Mouse (Mus musculus) intestine, embryonic 15.5 days (tissue): ENCODE data around the gene Sec24a. TPM values are rescaled to one million over a fixed set of nuclear protein-coding genes. Genes with fewer than 3 reads are reported as not detected.
"Not testable (repeated sequence)": the region's sequence is repeated elsewhere in the genome, so short reads cannot be mapped to it uniquely, and the experiment has no call there.

Experiments
- ATAC-seq: fragments of 200-750 bp; cut with Nextera tagmentation; 2 replicates; pipeline ENCODE4 v1.8.0; 2017; ENCODE audit warnings: moderate TSS enrichment, moderate library complexity
- H3K27ac ChIP-seq: fragments of 300-500 bp; sonication (generic); 2 replicates; pipeline ENCODE4 v1.5.1; 2015; ENCODE audit warnings: mild to moderate bottlenecking, inconsistent platforms
- H3K27me3 ChIP-seq: fragments of 300-500 bp; sonication (generic); replicated peaks from 2 replicates; pipeline ENCODE4 v1.6.1; 2015; ENCODE audit warnings: inconsistent platforms
- H3K36me3 ChIP-seq: fragments of 300-500 bp; sonication (generic); 2 replicates; pipeline ENCODE4 v1.6.1; 2015; ENCODE audit warnings: inconsistent platforms
- H3K4me1 ChIP-seq: fragments of 300-500 bp; sonication (generic); replicated peaks from 2 replicates; pipeline ENCODE4 v1.6.1; 2015; ENCODE audit warnings: inconsistent platforms
- H3K4me2 ChIP-seq: fragments of 300-500 bp; sonication (generic); replicated peaks from 2 replicates; pipeline ENCODE4 v1.6.1; 2015; ENCODE audit warnings: mild to moderate bottlenecking, inconsistent platforms
- H3K4me3 ChIP-seq: fragments of 300-500 bp; sonication (generic); replicated peaks from 2 replicates; pipeline ENCODE4 v1.5.1; 2015; ENCODE audit warnings: inconsistent platforms
- H3K9ac ChIP-seq: fragments of 300-500 bp; sonication (generic); 2 replicates; pipeline ENCODE4 v1.6.1; 2015; ENCODE audit warnings: inconsistent platforms
- H3K9me3 ChIP-seq: fragments of 300-500 bp; sonication (generic); 2 replicates; pipeline ENCODE4 v1.6.1; 2016; ENCODE audit warnings: inconsistent platforms
- WGBS: fragments of 180-500 bp; shearing (Covaris S2); methylation state at CpG from one replicate; pipeline ENCODE4 v1.1.7; 2015; 5-methylcytosine and 5-hydroxymethylcytosine counted together
- polyA plus RNA-seq: library from polyadenylated mRNA; unstranded; fragments of >200 nt; fragmentation: Nextera tagmentation; extraction: Ambion mirVana; gene quantifications from 2 replicates; pipeline ENCODE4 v1.2.1, GENCODE M21; 2015

Sec24a gene
- polyA plus RNA-seq, 1 experiment from 2014 or later, result 20.8 TPM

- H3K4me1 ChIP-seq, result no peaks in the 10 kb centered on the region
- H3K27ac ChIP-seq, result no peak overlapping the region
- no peak for ATAC-seq
- 87% methylated on average over 6 of the region's 6 CpGs for WGBS
- no peak overlapping the region for H3K9ac ChIP-seq
- H3K4me2 ChIP-seq, result no peak overlapping the region
- no peaks in the 10 kb centered on the region for H3K27me3 ChIP-seq
- no peak overlapping the region for H3K4me3 ChIP-seq
- no peaks in the 10 kb centered on the region for H3K9me3 ChIP-seq
- peaks cover 30% of the 10 kb centered on the region for H3K36me3 ChIP-seq
Observed at GRCm38 (mm10) chr11:51782721-51783120, 19.3 kb upstream of the Sec24a start.

DNA sequence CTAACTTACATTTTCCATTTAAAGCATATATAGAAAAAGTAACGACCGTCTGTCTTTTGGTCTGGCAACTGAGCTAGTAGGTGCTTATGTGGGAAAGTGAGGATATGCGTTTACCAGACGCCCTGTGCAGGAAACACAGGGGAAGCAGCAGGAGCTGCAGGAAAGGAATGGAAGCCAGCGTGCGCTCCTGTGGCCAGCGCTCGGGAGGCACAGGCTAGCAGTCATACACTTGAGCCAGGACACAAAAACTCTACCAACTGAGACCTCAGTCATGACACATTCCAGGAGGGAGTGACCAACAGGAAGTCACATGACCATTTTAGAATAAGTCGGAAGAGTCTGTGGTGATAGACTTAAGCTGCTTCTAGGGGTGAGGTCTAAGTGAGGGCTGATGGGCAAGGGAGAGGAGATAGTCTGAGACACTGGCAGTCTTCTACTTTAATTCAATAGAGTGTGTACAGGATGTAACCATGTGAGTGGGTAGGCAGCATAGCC is 17.4 kb upstream of the Sec24a start:
- Histone ChIP-seq H3K4me1 (no peaks in the 10 kb centered on the region), H3K4me2 (no peak overlapping the region), H3K9me3 (no peaks in the 10 kb centered on the region), H3K36me3 (peaks cover 24% of the 10 kb centered on the region), H3K9ac (no peak overlapping the region), H3K27ac (no peak overlapping the region), H3K27me3 (no peaks in the 10 kb centered on the region), H3K4me3 (no peak overlapping the region)
- WGBS, result 88% methylated on average over 9 of the region's 9 CpGs
- ATAC-seq, result no peak

DNA sequence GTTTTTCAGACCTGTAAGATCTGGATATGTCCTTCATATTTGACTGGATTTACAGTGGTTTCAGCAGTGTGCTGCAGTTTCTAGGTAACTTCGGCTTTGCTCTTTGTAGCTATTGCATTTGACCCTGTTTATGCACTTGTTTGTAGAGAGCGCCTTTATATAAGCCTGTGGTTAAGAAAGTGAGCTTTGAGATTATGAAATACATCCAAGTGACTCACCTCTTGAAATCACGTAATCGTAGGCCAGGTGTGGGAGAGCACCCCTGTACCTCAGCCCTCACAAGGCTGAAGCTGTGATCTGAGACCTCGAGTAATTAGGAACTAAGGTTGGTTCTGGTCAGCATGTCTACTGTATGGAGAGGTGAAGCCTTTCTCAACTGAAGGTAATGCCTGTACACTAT is 14.0 kb upstream of the Sec24a start:
- Histone ChIP-seq H3K4me3 (no peak overlapping the region), H3K9me3 (no peaks in the 10 kb centered on the region), H3K4me2 (no peak overlapping the region), H3K27ac (no peak overlapping the region), H3K4me1 (no peaks in the 10 kb centered on the region), H3K27me3 (no peaks in the 10 kb centered on the region), H3K9ac (no peak overlapping the region), H3K36me3 (peaks cover 20% of the 10 kb centered on the region)
- no peak for ATAC-seq
- 88% methylated on average over 5 of the region's 5 CpGs for WGBS

- H3K4me1 ChIP-seq, result no peaks in the 10 kb centered on the region
- no peak overlapping the region for H3K4me2 ChIP-seq
- H3K9ac ChIP-seq, result no peak overlapping the region
- ATAC-seq, result no peak
- 83% methylated on average over 3 of the region's 3 CpGs for WGBS
- no peak overlapping the region for H3K27ac ChIP-seq
- H3K4me3 ChIP-seq, result no peak overlapping the region
- peaks cover 9% of the 10 kb centered on the region for H3K36me3 ChIP-seq
- H3K27me3 ChIP-seq, result no peaks in the 10 kb centered on the region
- no peaks in the 10 kb centered on the region for H3K9me3 ChIP-seq
Observed at GRCm38 (mm10) chr11:51775507-51775906, 12.1 kb upstream of the Sec24a start.

GRCm38 (mm10) chr11:51768296-51768695 is 4.9 kb upstream of the Sec24a start:
- Histone ChIP-seq H3K9me3 (no peaks in the 10 kb centered on the region), H3K36me3 (no peaks in the 10 kb centered on the region), H3K27ac (peak overlapping the region; percentile 82), H3K9ac (no peak overlapping the region), H3K4me3 (no peak overlapping the region), H3K27me3 (no peaks in the 10 kb centered on the region), H3K4me2 (peak overlapping the region; percentile 27; the same call in 1 of the 2 replicates), H3K4me1 (peaks cover 10% of the 10 kb centered on the region; the same call in 1 of the 2 replicates)
- WGBS, result 47% methylated on average over 5 of the region's 5 CpGs
- peak; percentile 81 for ATAC-seq

DNA sequence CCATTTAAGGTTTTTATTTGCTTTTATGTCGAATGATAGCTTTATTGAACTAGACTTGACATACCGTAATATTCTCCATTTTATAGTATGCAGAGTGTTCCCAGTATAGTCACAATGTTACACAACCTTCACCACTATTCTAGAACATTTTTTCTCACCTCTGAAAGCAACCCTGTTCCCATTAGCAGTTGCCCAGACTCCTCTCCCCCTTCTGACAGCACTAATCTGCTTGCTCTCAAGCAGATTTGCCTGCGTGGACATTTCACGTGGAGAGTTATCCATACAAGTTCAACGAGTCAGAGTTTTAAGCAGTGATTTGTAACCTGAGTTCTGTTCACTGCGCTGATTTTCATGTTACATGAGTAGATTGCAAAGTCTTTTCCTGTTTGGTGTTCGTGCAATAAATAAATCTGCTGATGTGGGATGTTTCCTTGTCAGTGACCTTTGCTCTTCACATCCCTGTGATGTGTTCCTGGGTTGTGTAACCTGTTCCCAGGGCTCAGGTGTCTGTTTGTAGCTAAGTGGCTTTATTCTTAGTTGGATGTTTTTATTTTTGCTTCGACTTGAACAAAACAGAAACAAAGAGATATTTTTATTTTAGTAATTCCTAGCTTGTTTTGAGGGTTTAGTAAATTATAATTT is 4.3 kb upstream of the Sec24a start:
- Histone ChIP-seq H3K27me3 (no peaks in the 10 kb centered on the region), H3K4me3 (no peak overlapping the region), H3K9me3 (no peaks in the 10 kb centered on the region), H3K9ac (no peak overlapping the region), H3K4me2 (peak overlapping the region; percentile 24; the same call in 1 of the 2 replicates), H3K36me3 (no peaks in the 10 kb centered on the region), H3K4me1 (peaks cover 10% of the 10 kb centered on the region), H3K27ac (peak overlapping the region; percentile 79)
- peak; percentile 85 for ATAC-seq
- 49% methylated on average over 8 of the region's 8 CpGs for WGBS

DNA sequence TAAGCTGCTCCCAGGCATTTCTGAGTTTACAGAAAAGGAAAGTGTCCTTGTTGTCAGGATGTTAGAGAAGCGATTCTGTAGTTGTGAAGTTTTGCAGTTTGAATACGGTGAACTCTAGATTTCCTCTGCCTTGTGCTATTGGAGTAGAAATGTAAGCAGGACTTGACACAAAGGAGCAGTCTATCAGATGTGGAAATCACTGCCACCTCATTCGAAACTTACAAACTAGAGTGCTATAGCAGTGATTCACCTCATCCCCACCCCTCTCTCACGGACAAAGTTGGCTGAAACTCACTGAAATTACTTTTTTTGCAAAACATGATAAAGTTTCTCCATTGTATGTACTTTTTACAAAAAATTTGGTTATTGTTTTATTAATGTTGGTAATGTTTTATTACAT is 1.4 kb upstream of the Sec24a start:
- no peak overlapping the region for H3K27ac ChIP-seq
- 82% methylated on average over 4 of the region's 4 CpGs for WGBS
- peak overlapping the region; percentile 77 for H3K4me2 ChIP-seq
- no peaks in the 10 kb centered on the region for H3K36me3 ChIP-seq
- H3K9me3 ChIP-seq, result no peaks in the 10 kb centered on the region
- ATAC-seq, result no peak
- no peak overlapping the region for H3K9ac ChIP-seq
- peaks cover 10% of the 10 kb centered on the region for H3K4me1 ChIP-seq
- H3K27me3 ChIP-seq, result no peaks in the 10 kb centered on the region
- peak overlapping the region; percentile 93; the same call in 1 of the 2 replicates for H3K4me3 ChIP-seq

DNA sequence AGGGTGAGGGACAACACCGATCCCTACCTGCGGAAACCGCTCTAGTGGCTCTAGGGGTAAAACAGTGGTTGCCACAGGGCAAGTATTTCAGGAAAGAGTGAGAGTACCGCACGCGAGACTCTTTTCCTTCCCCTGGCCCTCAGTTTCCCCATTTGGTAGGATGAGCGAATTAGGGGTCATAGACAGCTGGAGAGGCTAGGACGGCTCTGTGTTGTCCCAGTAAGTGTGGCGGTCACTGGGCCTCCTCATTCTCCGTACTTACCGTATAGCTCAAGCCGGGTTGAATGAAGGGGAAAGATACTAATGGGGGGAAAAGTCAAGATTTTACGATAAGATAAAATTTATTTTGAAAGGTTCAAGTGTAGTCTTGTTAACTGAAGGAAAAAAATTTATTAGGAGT is 521 bp upstream of the Sec24a start:
- no peaks in the 10 kb centered on the region for H3K9me3 ChIP-seq
- peak overlapping the region; percentile 93 for H3K4me3 ChIP-seq
- H3K27ac ChIP-seq, result no peak overlapping the region
- H3K36me3 ChIP-seq, result no peaks in the 10 kb centered on the region
- no peaks in the 10 kb centered on the region for H3K27me3 ChIP-seq
- peak overlapping the region; percentile 77 for H3K4me2 ChIP-seq
- peak overlapping the region; percentile 86 for H3K9ac ChIP-seq
- WGBS, result 4% methylated on average over 13 of the region's 13 CpGs
- H3K4me1 ChIP-seq, result peaks cover 10% of the 10 kb centered on the region
- ATAC-seq, result no peak

- no peak overlapping the region for H3K4me2 ChIP-seq
- H3K4me3 ChIP-seq, result no peak overlapping the region
- ATAC-seq, result no peak
- H3K27ac ChIP-seq, result no peak overlapping the region
- no peaks in the 10 kb centered on the region for H3K9me3 ChIP-seq
- H3K9ac ChIP-seq, result no peak overlapping the region
- peaks cover 7% of the 10 kb centered on the region for H3K4me1 ChIP-seq
- H3K27me3 ChIP-seq, result no peaks in the 10 kb centered on the region
- no peaks in the 10 kb centered on the region for H3K36me3 ChIP-seq
- 80% methylated on average over 5 of the region's 5 CpGs for WGBS
Observed at GRCm38 (mm10) chr11:51761241-51761640, 2.2 kb downstream of the Sec24a start.

DNA sequence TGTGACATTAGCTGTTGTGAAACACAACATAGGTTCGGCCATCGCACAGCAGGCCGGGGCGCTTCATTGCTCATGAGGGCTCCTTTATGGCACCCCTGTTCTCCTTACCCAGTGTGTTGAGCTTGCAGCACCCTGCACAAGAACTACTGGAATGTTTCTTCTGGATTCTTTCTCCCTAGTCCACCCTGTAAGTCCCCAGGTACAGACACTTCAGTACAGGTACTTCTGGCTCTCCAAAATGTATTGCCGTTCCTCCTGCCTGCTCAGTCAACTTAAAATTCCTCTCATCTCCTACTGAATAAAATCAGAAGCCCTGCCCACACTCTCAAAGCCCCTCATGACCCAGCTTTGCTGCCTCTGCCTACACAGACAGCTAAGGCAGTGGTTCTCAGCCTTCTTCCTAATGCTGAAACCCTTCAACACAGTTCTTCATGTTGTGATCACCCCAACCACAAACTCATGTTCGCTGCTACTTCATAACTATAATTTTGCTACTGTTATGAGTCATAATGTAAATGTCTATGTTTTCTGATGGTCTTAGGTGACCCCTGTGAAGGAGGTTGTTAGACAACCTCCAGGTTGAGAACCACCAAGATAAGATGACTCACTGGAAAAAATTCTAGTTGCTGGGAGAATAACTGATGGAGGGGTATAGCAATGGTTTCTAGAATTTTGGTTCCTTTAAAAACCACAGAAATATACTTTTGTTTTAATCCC is 3.3 kb downstream of the Sec24a start:
- Histone ChIP-seq H3K36me3 (no peaks in the 10 kb centered on the region), H3K27ac (no peak overlapping the region; the same call in 1 of the 2 replicates), H3K4me2 (no peak overlapping the region), H3K4me1 (peaks cover 7% of the 10 kb centered on the region), H3K4me3 (no peak overlapping the region), H3K9me3 (no peaks in the 10 kb centered on the region), H3K27me3 (no peaks in the 10 kb centered on the region), H3K9ac (no peak overlapping the region)
- 82% methylated on average over 6 of the region's 6 CpGs for WGBS
- no peak for ATAC-seq

DNA sequence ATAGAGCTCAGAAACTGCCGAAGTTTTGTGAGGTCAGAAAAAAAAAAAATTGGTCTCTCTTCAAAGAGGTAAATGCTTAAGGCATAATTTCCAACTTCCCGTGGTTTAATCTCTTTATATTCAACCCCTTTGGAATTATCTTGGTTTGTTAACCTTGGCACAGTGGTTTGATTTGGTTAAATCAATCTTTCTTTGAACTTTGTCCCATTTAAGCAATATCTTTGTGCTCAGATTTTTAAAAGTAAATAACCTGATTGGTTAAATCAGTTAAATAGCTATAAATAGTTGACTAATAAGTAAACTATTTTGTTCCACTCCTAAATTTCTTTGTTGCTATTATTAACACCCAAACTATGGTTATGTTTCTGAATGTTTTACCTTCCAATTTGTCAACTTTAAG is 4.2 kb downstream of the Sec24a start:
- no peak for ATAC-seq
- H3K9ac ChIP-seq, result no peak overlapping the region
- H3K27me3 ChIP-seq, result no peaks in the 10 kb centered on the region
- no peaks in the 10 kb centered on the region for H3K9me3 ChIP-seq
- no peak overlapping the region for H3K27ac ChIP-seq
- no peaks in the 10 kb centered on the region for H3K36me3 ChIP-seq
- WGBS, result 70% methylated on average over 2 of the region's 2 CpGs
- no peak overlapping the region for H3K4me2 ChIP-seq
- H3K4me3 ChIP-seq, result no peak overlapping the region
- peaks cover 6% of the 10 kb centered on the region for H3K4me1 ChIP-seq

- not testable (repeated sequence) for H3K36me3 ChIP-seq, H3K27me3 ChIP-seq, H3K4me1 ChIP-seq, H3K27ac ChIP-seq, H3K4me2 ChIP-seq, H3K9me3 ChIP-seq, H3K4me3 ChIP-seq, H3K9ac ChIP-seq, ATAC-seq
- WGBS, result 89% methylated on average over 5 of the region's 5 CpGs
Observed at GRCm38 (mm10) chr11:51758207-51758606, 5.2 kb downstream of the Sec24a start.

- H3K4me1 ChIP-seq, result peaks cover 5% of the 10 kb centered on the region
- ATAC-seq, result no peak
- H3K27me3 ChIP-seq, result no peaks in the 10 kb centered on the region
- WGBS, result 73% methylated on average over 5 of the region's 5 CpGs
- H3K36me3 ChIP-seq, result no peaks in the 10 kb centered on the region
- H3K4me2 ChIP-seq, result no peak overlapping the region
- H3K9me3 ChIP-seq, result no peaks in the 10 kb centered on the region
- no peak overlapping the region for H3K9ac ChIP-seq
- H3K4me3 ChIP-seq, result no peak overlapping the region
- H3K27ac ChIP-seq, result no peak overlapping the region
Observed at GRCm38 (mm10) chr11:51757625-51758024, 5.8 kb downstream of the Sec24a start.
